Mouse (Mus musculus) gastrocnemius, postnatal 14 days (tissue): ENCODE results near the gene Stpg3. TPM values are rescaled to one million over a fixed set of nuclear protein-coding genes. Genes with fewer than 3 reads are reported as not detected.
A peak's percentile ranks its signal among the peaks of the same experiment; 100 is the strongest.

Experiments used
- DNase-seq: peaks from one replicate; pipeline ENCODE4 v3.0.0; 2021; ENCODE audit warnings: mixed read lengths
- intact Hi-C: fragments of 180-260 bp; cut with DNase I; formaldehyde crosslinking; loops from one replicate; pipeline ENCODE4 v1.15.1; 2025; ENCODE audit warnings: low total_unique reads
- total RNA-seq, 2 experiments: library from RNA; stranded (reverse); gene quantifications; 2 replicates each; pipeline ENCODE4 v1.2.3; 2021

Stpg3 gene
- total RNA-seq, 2 experiments from 2014 or later: not detected

DNA sequence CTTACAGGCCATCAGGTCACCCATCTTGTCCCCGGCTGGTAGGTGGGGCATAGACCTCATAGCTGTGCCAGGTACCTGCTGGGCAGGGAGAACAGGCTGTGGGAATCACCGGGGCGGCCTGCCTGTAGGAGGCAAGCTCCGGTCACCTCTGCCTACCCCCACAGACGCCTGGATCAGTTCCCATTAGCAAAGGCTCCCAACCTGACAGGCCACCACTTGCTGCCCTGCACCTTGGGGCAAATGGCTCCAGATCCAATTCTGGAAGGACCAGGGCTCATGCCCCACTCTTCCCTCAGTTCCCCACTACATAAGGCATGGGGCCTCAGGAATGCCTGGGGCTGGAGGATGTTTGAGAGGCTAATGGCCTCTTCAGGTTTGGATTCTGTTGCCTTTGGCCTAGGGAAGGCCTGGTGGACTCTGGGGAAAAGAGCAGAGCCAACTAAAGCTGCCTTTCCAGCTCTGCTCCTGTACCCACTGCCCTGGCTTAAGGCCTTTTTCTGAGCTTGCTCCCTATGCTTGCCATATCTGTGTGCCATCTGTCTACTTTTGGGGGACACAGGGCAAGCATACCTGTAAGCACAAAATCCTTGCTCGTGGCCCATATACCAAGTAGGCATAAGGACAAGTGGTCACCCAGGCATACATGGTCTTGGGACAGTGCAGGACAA, 43.2 kb downstream of the Stpg3 start:
- no peak for DNase-seq
- intact Hi-C loops: no loop called here

DNA sequence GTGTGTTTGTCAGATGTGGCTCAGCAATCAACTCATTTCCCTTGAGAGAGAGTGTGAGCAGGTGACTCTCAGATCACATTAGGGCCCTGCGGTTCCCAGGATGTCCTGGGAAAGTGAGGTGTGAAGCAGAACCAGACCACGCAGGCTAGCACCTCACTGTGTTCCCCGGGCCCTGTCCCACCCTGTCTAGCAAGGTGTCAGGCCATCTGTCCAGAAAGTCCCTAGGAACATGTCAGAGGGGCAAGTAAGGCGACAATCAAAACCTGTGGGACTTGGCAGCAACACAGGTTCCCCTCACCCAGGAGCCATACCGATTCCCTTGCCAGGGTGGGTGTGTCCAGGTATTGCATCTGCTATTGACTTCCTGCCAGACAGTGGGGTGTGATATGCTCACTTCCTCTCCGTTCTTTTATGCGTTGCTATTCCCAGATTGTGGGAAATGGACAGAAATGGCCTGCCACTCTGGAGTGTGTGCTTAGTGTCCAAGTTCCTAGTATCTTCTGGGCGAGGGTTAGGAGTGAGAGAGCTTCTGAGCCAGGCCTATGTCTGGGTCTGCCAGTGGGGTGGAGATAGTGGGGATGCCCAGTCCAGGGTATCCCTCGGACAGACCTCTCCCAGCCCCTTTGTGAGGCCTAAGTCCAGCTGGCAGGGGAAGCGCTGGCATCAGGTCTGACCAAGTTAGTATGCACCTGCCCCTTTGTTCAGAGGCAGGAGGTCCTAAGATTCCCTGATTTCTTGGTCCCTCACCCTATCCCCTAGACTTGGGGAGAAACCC, 43.9 kb downstream of the Stpg3 start:
- no peak for DNase-seq
- intact Hi-C loops: no loop called here

DNA sequence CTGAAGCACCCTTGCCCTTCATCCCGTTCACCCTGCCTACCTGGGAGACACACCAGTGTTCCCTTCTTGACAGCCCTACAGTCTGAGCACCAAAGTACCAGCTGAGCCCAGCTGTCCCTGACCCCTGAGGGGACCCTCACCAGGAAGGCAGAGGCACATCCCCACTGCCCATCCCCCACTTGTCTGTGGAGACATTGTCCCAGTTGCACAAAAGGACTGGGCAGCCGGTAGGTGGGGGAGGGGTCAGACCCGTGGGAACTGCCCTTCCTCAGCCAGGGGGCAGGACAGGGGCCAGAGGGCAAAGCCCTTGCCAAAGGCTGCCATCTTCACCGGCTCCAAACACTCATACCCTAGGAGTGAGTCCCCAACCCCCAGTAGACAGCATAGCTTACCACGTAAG, 44.7 kb downstream of the Stpg3 start:
- intact Hi-C loops: no loop called here
- DNase-seq: no peak

DNA sequence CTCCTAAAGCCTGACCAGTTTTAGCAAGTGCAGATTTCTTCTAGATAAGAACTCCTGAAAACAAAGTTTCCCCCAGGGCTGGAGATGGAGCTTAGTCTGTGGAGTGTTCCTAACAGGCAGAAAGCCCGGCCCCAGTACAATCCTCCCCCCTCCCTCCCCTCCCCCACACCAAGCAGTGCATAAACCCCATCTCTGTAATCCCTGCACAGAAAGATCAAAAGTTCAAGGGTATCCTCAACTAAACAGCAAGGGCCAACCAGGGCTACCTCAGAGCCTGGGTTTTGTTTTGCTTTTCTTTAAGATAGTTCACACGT, 45.8 kb downstream of the Stpg3 start:
- DNase-seq: no peak
- intact Hi-C loops: no loop called here

DNA sequence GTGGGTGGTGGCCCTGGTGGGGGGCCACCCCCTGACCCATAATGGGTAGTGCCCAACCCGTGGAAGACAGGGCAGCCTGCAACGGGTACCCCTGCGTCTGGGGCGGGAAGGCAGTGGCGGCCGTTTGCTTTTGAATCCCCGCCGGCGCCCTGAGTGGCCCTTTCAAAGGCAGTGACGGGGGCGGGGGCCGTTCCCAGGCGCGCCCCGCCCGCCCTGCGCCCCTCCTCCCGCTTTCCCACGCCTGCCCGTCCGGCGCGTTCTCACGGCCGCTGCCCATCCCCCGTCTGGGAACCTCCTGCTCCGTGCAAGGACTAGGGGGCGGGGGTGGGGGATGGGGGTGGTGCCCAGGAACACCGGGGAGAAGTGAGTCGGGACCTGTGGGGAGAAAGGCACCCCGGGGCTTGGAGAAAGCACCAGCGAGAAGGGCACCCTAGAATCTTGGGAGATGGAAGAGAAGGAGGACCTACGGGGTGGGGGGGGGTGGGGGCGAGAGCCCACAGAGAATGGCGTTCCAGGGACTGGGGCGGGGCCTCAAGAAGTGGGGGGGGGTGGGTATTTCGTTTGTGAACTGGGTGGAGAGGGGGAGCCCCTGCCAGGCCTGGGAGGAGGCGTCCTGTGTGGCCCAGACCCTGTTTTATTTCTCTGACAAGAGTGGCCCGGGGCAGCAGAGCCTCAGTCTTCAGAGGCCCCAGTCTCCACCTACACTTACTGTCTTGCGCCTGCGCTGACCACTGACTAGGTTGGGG, 46.3 kb downstream of the Stpg3 start:
- intact Hi-C loops: no loop called here
- DNase-seq: peak; percentile 73

DNA sequence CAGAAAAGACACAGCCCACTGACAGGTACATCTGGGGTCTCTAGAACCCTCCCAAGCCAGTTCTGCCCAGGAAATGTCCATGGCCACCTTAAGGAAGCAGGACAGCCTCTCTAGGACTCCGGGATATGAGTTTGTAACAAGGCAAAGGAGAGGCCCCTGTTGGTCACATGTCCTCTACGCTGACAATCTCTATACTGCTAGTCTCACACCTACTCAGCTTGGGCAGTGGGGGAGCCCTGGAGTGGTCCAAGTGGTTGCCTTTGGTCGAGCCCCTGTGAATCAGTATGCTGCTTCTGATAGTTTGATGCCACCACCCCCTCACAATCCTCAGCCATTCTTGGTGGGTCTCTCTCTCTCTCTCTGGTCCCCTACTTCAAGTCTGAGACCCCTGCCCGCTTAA, 47.0 kb downstream of the Stpg3 start:
- intact Hi-C loops: no loop called here
- peak; percentile 1 for DNase-seq

Other genes with a start within 250 kb of the Stpg3 start
- gene Mrpl41, start 239.5 kb downstream of the Stpg3 start, total RNA-seq: 10 to 100 TPM; 40.9 to 46.3 TPM
- gene Pnpla7, start 238.6 kb downstream of the Stpg3 start, total RNA-seq: 10 to 100 TPM; 16.5 to 25.5 TPM
- 10 to 100 TPM; 16.7 to 19.5 TPM for gene Nsmf, start 160.3 kb downstream of the Stpg3 start, total RNA-seq
- not detected for gene Entpd8, start 134.3 kb downstream of the Stpg3 start, total RNA-seq
- gene Noxa1, start 119.5 kb downstream of the Stpg3 start, total RNA-seq: not detected
- 10 to 100 TPM; 11.3 to 13.6 TPM for gene Nrarp, start 33.9 kb downstream of the Stpg3 start, total RNA-seq
- gene Tor4a, start 17.8 kb downstream of the Stpg3 start, total RNA-seq: 1 to 10 TPM; 1.9 TPM
- 10 to 100 TPM; 24.1 to 26.1 TPM for gene Nelfb, start 3.1 kb downstream of the Stpg3 start, total RNA-seq
- gene Fam166a, start 4.1 kb upstream of the Stpg3 start, total RNA-seq: not detected
- 100 to 1,000 TPM; 291 to 431 TPM for gene Tubb4b, start 10.1 kb upstream of the Stpg3 start, total RNA-seq
- not detected for gene Slc34a3, start 19.7 kb upstream of the Stpg3 start, total RNA-seq
- gene Rnf224, start 22.1 kb upstream of the Stpg3 start, total RNA-seq: not detected
- gene Rnf208, start 27.6 kb upstream of the Stpg3 start, total RNA-seq: 1 to 10 TPM in 1 of 2 experiments, under 1 TPM in 1; 0.66 to 1.4 TPM
- not detected for gene Cysrt1, start 27.8 kb upstream of the Stpg3 start, total RNA-seq
- gene AL732309.1, start 32.2 kb upstream of the Stpg3 start, total RNA-seq: 1 to 10 TPM in 1 of 2 experiments, not detected in 1; 1.5 TPM
- gene Tmem203, start 40.8 kb upstream of the Stpg3 start, total RNA-seq: 10 to 100 TPM; 13.5 to 13.6 TPM
- gene Tprn, start 48.0 kb upstream of the Stpg3 start, total RNA-seq: 1 to 10 TPM; 2.8 to 5.0 TPM
- 10 to 100 TPM; 28.9 to 34.2 TPM for gene Ssna1, start 57.8 kb upstream of the Stpg3 start, total RNA-seq
- 10 to 100 TPM; 29.7 to 31.0 TPM for gene Anapc2, start 57.8 kb upstream of the Stpg3 start, total RNA-seq
- not detected for gene Tmem210, start 73.5 kb upstream of the Stpg3 start, total RNA-seq
- not detected for gene Lrrc26, start 75.3 kb upstream of the Stpg3 start, total RNA-seq
- under 1 TPM in 1 of 2 experiments, not detected in 1; 0.22 TPM for gene Grin1, start 104.5 kb upstream of the Stpg3 start, total RNA-seq
- 10 to 100 TPM; 16.7 to 17.0 TPM for gene Man1b1, start 117.7 kb upstream of the Stpg3 start, total RNA-seq
- gene Dpp7, start 141.7 kb upstream of the Stpg3 start, total RNA-seq: 1 to 10 TPM; 6.0 to 6.6 TPM
- gene Uap1l1, start 151.0 kb upstream of the Stpg3 start, total RNA-seq: 1 to 10 TPM; 5.2 to 5.8 TPM
- 1 to 10 TPM; 1.2 to 1.6 TPM for gene Sapcd2, start 157.7 kb upstream of the Stpg3 start, total RNA-seq
- gene Entpd2, start 181.2 kb upstream of the Stpg3 start, total RNA-seq: 10 to 100 TPM; 19.0 to 25.2 TPM
- gene Npdc1, start 184.7 kb upstream of the Stpg3 start, total RNA-seq: 10 to 100 TPM; 24.0 to 28.1 TPM
- gene Fut7, start 208.6 kb upstream of the Stpg3 start, total RNA-seq: not detected
- gene Abca2, start 214.1 kb upstream of the Stpg3 start, total RNA-seq: 10 to 100 TPM in 1 of 2 experiments, 1 to 10 TPM in 1; 9.2 to 11.6 TPM
- gene Clic3, start 242.2 kb upstream of the Stpg3 start, total RNA-seq: not detected
- gene Paxx, start 246.5 kb upstream of the Stpg3 start, total RNA-seq: 10 to 100 TPM; 15.7 to 18.9 TPM